Mouse (Mus musculus) E14TG2a.4 (cell line): Measurements from ENCODE around the gene Gm5767.

Experiments used
- H3K27me3 ChIP-seq: 2 replicates; pipeline ENCODE4 v1.6.1; 2014; ENCODE audit warnings: low read length, control low read depth; ENCODE audit not compliant: insufficient read depth
- H3K36me3 ChIP-seq: 2 replicates; pipeline ENCODE4 v1.6.1; 2014; ENCODE audit warnings: low read length, control low read depth; ENCODE audit not compliant: insufficient read depth
- H3K4me1 ChIP-seq: replicated peaks from 2 replicates; pipeline ENCODE4 v1.6.1; 2014; ENCODE audit warnings: low read depth, low read length, control low read depth
- H3K4me3 ChIP-seq: replicated peaks from 2 replicates; pipeline ENCODE4 v1.5.1; 2014; ENCODE audit warnings: mild to moderate bottlenecking, low read length
- H3K9me3 ChIP-seq: 2 replicates; pipeline ENCODE4 v1.6.1; 2014; ENCODE audit warnings: low read length, control low read depth
- CTCF ChIP-seq: conservative IDR thresholded peaks from 2 replicates; pipeline ENCODE4 v1.5.1; 2014; ENCODE audit warnings: low read length
- NANOG ChIP-seq: IDR thresholded peaks from 2 replicates; pipeline ENCODE4 v1.6.1; 2014; ENCODE audit warnings: borderline replicate concordance, low read length, mixed read lengths
- POU5F1 ChIP-seq: IDR thresholded peaks from 2 replicates; pipeline ENCODE4 v1.6.1; 2014; ENCODE audit warnings: low read length, borderline replicate concordance

Gene Gm5767

DNA sequence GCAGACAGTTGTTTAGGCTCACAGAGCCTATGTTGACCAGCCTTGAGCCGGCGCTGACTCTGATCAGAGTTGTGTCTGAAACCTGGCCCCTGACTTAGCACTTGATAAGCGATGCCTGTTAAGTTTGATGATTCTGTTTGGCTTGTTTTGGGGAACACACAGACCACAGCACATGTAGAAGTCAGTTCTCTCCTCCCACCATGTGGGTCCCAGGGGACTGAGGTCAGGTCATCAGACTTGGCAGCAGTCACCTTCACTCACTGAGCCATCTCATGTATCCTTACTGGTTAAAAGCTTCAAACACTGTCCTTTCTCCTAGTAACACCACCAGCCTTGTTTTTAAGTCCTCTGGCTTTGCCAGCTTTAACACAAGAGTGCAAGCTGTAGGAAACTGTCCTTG lies 30.6 kb upstream of the Gm5767 start:
- no peaks in the 10 kb centered on the region for H3K9me3 ChIP-seq
- TF ChIP-seq NANOG: no peak
- TF ChIP-seq CTCF: no peak
- no peak for TF ChIP-seq POU5F1
- no peak overlapping the region for H3K4me3 ChIP-seq
- H3K27me3 ChIP-seq: no peaks in the 10 kb centered on the region
- H3K4me1 ChIP-seq: peaks cover 27% of the 10 kb centered on the region
- peaks cover 99% of the 10 kb centered on the region for H3K36me3 ChIP-seq

DNA sequence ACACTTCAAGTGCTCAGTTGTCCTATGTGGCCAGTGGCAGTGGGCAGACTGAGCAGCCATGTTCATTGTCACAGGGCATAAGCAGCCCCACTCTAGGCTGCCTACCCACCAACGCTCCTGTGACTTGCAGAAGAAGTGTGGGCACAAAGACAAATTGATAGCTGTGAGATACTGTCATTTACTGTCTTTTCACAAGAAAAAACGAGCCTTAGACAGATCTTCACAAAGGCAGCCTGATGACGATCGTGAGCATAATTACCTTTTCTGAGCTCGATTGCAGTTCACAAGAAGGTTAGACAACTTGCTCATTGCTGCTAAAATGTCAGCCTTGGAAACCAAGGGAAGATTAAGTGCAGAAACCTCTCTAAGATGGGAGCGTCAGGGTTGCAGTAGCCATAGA lies 25.5 kb upstream of the Gm5767 start:
- TF ChIP-seq POU5F1: no peak
- TF ChIP-seq NANOG: no peak
- TF ChIP-seq CTCF: no peak
- H3K9me3 ChIP-seq: no peaks in the 10 kb centered on the region
- H3K36me3 ChIP-seq: peaks cover 97% of the 10 kb centered on the region
- peaks cover 72% of the 10 kb centered on the region for H3K4me1 ChIP-seq
- no peaks in the 10 kb centered on the region for H3K27me3 ChIP-seq
- H3K4me3 ChIP-seq: peak overlapping the region; percentile 13; the same call in 1 of the 2 replicates

DNA sequence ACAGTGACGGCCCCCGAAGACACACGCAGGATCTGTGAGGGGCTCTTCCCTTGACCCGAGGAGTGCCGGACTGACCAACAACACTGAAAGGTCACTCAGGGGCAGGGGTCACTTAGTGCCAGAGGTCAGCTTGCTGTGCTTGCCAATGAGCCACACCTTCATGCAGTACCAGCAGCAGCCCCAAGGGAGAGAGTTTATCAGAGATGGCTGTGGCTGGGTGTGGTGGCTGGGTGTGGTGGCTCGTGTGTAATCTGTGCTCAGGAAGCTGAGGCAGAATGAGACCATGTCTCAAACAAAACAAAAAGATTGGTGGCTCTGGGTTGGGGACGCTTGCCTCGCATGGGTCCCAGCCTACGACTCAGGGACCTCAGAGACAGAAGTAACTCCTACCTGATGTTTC lies 25.0 kb upstream of the Gm5767 start:
- Histone ChIP-seq H3K4me1 (peaks cover 77% of the 10 kb centered on the region), H3K9me3 (no peaks in the 10 kb centered on the region), H3K36me3 (peaks cover 97% of the 10 kb centered on the region), H3K27me3 (no peaks in the 10 kb centered on the region), H3K4me3 (peak overlapping the region; percentile 13)
- TF ChIP-seq POU5F1 (no peak), NANOG (no peak), CTCF (no peak)

DNA sequence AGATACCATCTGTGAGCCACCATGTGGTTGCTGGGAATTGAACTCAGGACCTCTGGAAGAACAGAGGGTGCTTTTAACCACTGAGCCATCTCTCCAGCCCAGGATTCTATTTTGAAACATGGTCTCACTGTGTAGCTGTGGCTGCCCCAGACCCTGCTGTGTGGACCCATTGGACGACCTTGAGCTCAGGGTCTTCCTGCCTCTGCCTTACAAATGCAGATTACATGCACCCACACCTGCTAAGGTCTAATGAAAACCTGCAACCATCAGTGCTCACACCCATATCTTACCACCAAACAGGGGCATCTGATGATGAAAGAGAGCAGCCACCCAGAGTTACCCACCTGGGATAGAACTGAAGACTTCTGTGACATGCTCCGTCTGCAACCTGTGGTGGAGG lies 24.3 kb upstream of the Gm5767 start:
- H3K27me3 ChIP-seq: no peaks in the 10 kb centered on the region
- peaks cover 97% of the 10 kb centered on the region for H3K36me3 ChIP-seq
- TF ChIP-seq CTCF: no peak
- TF ChIP-seq POU5F1: no peak
- TF ChIP-seq NANOG: no peak
- H3K9me3 ChIP-seq: no peaks in the 10 kb centered on the region
- 0 out of 2 replicates have a peak overlapping the region, but pooled peaks have one; percentile 0 for H3K4me3 ChIP-seq
- peaks cover 83% of the 10 kb centered on the region for H3K4me1 ChIP-seq

DNA sequence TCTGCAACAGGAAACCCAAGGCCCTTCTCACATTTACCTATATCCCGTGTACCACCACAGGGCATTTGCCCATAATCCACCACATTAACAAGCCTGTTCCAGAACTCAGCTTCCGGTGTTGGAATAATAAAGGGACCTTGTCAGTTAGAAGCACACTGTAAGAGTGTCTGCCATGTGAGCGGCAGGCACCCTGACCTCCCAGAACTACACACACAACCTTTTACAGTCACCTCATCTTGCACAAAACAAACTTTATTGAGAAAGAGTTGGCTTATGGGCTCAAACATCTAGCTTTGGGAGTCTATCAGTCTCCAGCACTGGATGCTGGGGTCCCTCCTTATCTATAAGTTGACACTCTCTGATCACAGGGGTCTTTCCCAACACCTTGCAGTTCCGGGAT lies 22.2 kb upstream of the Gm5767 start:
- peaks cover 93% of the 10 kb centered on the region for H3K4me1 ChIP-seq
- no peak for TF ChIP-seq POU5F1
- no peak for TF ChIP-seq NANOG
- no peak for TF ChIP-seq CTCF
- H3K27me3 ChIP-seq: no peaks in the 10 kb centered on the region
- H3K9me3 ChIP-seq: no peaks in the 10 kb centered on the region
- H3K4me3 ChIP-seq: no peak overlapping the region
- peaks cover 97% of the 10 kb centered on the region for H3K36me3 ChIP-seq

DNA sequence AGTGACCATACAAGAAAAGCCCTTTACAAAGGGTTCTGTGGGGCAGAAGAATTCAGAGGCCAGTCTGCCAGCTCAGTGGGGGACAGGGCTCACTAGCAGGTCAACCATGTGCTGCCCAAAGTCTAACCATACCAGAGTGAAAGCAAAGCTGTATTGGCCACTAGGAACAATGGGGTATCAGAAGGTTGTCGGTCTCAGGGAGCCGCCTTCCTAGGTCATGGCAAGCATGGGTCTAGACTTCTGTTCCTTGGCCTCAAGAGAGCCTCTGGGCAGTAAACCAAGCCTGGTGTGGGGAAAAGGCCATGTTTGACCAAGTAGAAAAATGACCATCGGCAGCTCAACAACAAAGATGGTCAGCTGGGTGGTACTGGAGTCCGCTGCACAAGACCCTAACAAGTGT lies 21.8 kb upstream of the Gm5767 start:
- Histone ChIP-seq H3K4me1 (peaks cover 93% of the 10 kb centered on the region), H3K27me3 (no peaks in the 10 kb centered on the region), H3K4me3 (no peak overlapping the region), H3K36me3 (peaks cover 97% of the 10 kb centered on the region), H3K9me3 (no peaks in the 10 kb centered on the region)
- TF ChIP-seq NANOG (no peak), CTCF (no peak), POU5F1 (no peak)

DNA sequence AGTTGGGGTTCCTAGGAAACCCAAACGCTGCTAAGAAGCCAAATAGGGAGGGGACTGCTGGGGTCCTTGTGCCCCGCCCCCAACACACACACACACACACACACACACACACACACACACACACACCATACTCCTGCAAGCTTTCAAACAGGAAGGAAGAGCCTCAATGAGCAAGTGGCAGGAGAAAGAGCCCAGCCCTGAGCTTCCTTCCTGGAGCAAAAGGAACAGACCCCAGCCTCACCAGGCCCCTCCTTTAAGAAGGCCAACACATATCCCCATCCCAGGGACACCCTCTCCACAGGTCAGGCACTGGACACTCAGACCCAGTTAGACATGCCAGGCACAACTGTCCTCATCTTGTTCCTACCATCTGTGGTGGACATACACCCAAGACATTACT lies 17.5 kb upstream of the Gm5767 start:
- Histone ChIP-seq H3K36me3 (peaks cover 82% of the 10 kb centered on the region), H3K4me3 (no peak overlapping the region), H3K9me3 (no peaks in the 10 kb centered on the region), H3K4me1 (peaks cover 93% of the 10 kb centered on the region), H3K27me3 (no peaks in the 10 kb centered on the region)
- TF ChIP-seq CTCF (no peak), NANOG (no peak), POU5F1 (no peak)

DNA sequence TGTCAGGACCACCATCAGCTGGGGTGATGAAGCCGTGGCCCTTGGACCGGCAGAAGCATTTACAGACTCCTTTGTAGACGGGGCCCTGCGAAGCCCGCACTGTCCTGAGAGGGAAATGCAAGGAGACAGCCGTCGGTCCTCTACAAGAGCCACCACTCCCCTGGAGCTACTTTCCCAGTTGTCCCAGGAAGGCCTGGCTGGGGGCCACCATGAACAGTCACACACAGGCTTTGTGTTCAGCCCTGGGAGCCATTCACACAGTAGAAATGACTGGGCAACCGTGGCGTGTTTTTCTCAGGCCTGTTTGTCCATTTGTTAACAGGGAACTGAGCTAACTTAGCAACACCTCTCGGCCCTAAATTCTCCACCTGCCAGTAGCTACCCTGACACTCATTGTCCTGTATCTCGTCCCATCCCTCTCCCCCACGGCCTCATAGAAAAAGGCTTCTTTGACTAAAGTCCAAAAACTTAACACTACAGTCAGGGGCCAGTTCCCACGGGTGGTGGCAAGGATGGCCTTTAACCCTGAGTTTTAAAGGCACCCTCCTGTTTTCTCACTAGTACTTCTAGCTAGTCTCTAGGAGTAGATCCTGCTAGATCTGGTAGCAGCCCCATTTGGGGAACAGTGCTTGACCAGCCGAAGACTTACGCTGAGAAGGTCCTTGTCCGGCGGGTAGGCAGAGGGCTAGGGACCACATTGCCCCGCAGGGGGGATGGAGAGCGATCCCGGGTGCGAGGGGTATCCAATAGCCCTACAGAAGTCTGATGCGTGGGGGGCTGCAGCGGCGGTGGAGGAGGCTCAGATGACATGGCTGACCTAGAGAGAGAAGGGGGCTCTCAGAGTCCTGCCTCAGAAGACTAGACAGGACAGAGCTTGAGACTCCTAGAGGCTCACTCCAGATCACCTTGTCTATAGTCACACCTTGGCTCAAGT lies 16.7 kb upstream of the Gm5767 start:
- no peaks in the 10 kb centered on the region for H3K9me3 ChIP-seq
- H3K27me3 ChIP-seq: no peaks in the 10 kb centered on the region
- H3K36me3 ChIP-seq: peaks cover 81% of the 10 kb centered on the region
- TF ChIP-seq NANOG: no peak
- no peak for TF ChIP-seq CTCF
- no peak for TF ChIP-seq POU5F1
- no peak overlapping the region for H3K4me3 ChIP-seq
- peaks cover 96% of the 10 kb centered on the region for H3K4me1 ChIP-seq

DNA sequence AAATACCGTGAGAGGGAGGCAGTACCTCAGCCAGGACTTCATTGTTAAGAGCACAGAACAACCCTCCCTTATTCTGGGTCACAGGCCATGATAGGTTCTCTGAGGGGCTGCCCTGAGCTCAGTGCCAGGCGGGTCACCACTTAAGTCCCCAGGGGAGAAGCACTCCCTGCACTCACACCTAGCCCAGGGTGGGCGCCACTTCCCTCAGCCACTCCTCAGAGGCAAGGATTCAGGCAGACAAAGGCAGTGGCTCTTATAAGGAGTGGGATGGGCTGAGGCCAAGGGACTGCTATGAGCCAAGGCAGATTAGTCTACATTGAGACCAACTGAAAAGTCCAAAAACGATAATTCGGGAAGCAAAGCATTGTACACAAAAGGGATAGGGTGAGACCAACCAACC lies 15.2 kb upstream of the Gm5767 start:
- Histone ChIP-seq H3K27me3 (no peaks in the 10 kb centered on the region), H3K4me1 (peaks cover 99% of the 10 kb centered on the region), H3K9me3 (no peaks in the 10 kb centered on the region), H3K4me3 (0 out of 2 replicates have a peak overlapping the region, but pooled peaks have one; percentile 35), H3K36me3 (peaks cover 72% of the 10 kb centered on the region)
- TF ChIP-seq CTCF: no peak
- no peak for TF ChIP-seq NANOG
- TF ChIP-seq POU5F1: no peak
